Mouse (Mus musculus): ENCODE measurements around the gene Cmip.

DNA sequence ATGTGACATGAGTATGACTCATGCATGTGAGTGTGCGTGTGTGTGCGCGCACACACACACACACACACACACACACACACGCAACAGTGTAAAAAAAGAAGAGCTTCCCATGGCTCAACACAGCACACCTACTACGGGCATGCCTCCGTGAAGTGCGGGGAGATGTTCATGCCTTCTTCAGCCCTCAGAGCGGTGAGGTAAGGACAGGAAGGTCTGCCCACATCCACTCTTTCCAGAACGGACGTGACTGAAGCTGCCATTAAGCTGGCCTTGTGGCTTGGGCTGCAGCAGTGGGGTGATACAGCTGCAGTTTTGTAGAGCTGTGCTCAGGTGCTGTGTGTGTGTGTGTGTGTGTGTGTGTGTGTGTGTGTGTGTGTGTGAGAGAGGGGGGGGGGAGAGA is 63.8 kb downstream of the Cmip start:
- no peak for TF ChIP-seq CTCF (conservative IDR thresholded peaks at IDR 0.05; ENCODE audit: insufficient read depth, insufficient read length, low read depth, low read length)
- no peak for TF ChIP-seq POLR2A (IDR thresholded peaks at IDR 0.05; ENCODE audit: low read depth, low read length)
